Mouse (Mus musculus): ENCODE measurements around the gene Fpr1. TPM values are rescaled to one million over a fixed set of nuclear protein-coding genes. Genes with fewer than 3 reads are reported as not detected.
"Not testable (repeated sequence)": the region's sequence is repeated elsewhere in the genome, so short reads cannot be mapped to it uniquely, and the experiment has no call there.

Fpr1 gene
- polyA plus RNA-seq, 1 experiment, result not detected

- Histone ChIP-seq H3K4me3 (ENCODE audit: insufficient read depth, low read length) (no peak within 1 kb of the TSS), H3K4me1 (ENCODE audit: control insufficient read depth, insufficient read depth, low read length) (no peaks in the 10 kb centered on the region), H3K27ac (ENCODE audit: insufficient read depth, low read length) (no peak within 1 kb of the TSS)
- no peak for TF ChIP-seq POLR2A (IDR thresholded peaks at IDR 0.05; ENCODE audit: extremely low read depth, insufficient read depth, low read length)
- TF ChIP-seq CTCF (IDR thresholded peaks at IDR 0.05; ENCODE audit: extremely low read depth, insufficient read depth, low read length), result no peak
Measured at GRCm38 (mm10) chr17:17855064-17855838, 28.5 kb downstream of the Fpr1 start, which contains the start of gene Has1. Has1 (minus strand) TSS chr17:17855205.

DNA sequence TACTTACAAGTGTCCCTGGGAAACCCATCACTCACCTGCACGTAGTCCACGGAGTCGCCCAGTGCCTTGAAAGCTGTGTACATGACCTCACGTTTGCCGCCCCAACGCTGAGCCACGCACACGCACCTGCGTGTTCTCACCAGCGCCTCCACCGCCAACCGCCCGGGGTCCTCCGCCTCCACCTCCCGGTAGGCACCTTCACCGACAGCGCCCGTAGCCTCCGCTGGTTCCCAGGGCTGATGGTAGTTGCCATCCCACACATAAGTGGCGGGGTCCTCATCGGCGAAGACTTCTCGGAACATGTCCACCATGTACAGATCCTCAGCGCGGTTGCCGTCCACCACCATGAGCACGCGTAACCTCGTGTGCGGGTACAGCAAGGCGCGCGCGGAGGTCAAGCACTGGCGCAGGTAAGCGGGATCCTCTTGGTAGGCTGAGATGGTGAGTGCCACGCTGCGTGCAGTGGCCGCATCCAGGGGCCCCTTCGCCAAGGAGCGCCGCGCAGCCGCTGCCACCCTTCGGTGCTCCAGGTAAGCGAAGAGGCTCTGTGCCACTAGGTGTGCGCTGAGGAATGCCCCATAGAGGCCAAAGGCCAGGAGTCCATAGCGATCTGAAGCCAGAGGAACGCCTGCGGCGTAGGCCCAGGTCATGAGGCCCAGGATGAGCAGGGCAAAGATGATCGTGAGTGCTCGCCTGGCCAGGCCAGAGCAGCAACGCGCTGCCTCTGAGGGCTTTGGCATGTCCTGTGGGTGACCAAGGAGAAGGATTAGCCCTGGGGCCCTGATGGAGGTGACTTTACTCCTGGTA, 33.6 kb downstream of the Fpr1 start:
- peak overlapping the region; percentile 80 for H3K4me3 ChIP-seq (ENCODE audit: insufficient read depth, low read length)
- no peak for TF ChIP-seq POLR2A (IDR thresholded peaks at IDR 0.05; ENCODE audit: extremely low read depth, insufficient read depth, low read length)
- H3K27ac ChIP-seq (ENCODE audit: insufficient read depth, low read length), result no peak overlapping the region; the same call in 1 of the 2 replicates

GRCm38 (mm10) chr17:17848988-17849387, 34.8 kb downstream of the Fpr1 start:
- H3K4me3 ChIP-seq (ENCODE audit: insufficient read depth, low read length), result no peak overlapping the region
- no peaks in the 10 kb centered on the region for H3K4me1 ChIP-seq (ENCODE audit: control insufficient read depth, insufficient read depth, low read length)
- TF ChIP-seq CTCF (IDR thresholded peaks at IDR 0.05; ENCODE audit: extremely low read depth, insufficient read depth, low read length) (no peak), POLR2A (IDR thresholded peaks at IDR 0.05; ENCODE audit: extremely low read depth, insufficient read depth, low read length) (no peak)
- H3K27ac ChIP-seq (ENCODE audit: insufficient read depth, low read length), result no peak overlapping the region

More for the DNA sequence above, 33.6 kb downstream of the Fpr1 start:
- no peaks in the 10 kb centered on the region for H3K4me1 ChIP-seq (ENCODE audit: control insufficient read depth, insufficient read depth, low read length)

- Histone ChIP-seq H3K4me1 (ENCODE audit: control insufficient read depth, insufficient read depth, low read length) (no peaks in the 10 kb centered on the region), H3K27ac (ENCODE audit: insufficient read depth, low read length) (no peak overlapping the region), H3K4me3 (ENCODE audit: insufficient read depth, low read length) (no peak overlapping the region)
- TF ChIP-seq POLR2A (IDR thresholded peaks at IDR 0.05; ENCODE audit: extremely low read depth, insufficient read depth, low read length) (no peak), CTCF (IDR thresholded peaks at IDR 0.05; ENCODE audit: extremely low read depth, insufficient read depth, low read length) (no peak)
Measured at GRCm38 (mm10) chr17:17845187-17846027, 38.3 kb downstream of the Fpr1 start.

GRCm38 (mm10) chr17:17844606-17845005, 39.1 kb downstream of the Fpr1 start:
- not testable (repeated sequence) for H3K4me1 ChIP-seq (ENCODE audit: control insufficient read depth, insufficient read depth, low read length); H3K27ac ChIP-seq (ENCODE audit: insufficient read depth, low read length); H3K4me3 ChIP-seq (ENCODE audit: insufficient read depth, low read length)

DNA sequence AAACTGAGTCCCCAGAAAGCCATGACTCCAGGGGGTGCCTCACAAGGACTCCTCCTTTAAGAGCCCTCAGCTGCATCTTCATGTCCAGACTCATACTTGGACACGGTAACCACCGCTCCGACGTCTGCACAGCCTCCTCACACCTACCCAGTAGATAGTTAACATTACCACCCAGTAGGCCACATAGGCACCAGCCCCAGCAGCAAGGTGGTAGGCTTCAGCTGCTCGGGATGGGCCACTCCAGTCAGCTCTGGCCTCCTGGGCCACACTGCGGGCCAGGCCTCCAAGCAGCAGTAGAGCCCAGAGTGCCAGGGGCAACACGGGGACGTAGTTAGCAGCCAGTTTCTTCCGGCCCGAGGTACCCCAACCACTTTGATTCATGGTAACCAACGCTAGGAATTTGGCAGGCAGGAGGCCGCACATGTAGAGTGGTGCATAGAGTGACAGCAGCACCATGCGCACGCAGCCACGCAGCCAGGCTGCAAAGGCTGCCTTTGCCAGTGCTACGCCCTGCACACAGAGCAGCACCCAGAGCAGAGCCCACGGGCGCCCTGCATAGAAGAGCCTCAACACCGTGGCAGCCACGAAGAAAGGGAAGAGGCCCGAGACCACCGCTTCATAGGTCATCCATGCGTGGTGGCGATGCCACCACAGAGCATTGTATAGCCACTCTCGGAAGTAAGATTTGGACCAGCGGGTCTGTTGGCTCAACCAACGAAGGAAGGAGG, 40.0 kb downstream of the Fpr1 start:
- no peak for TF ChIP-seq CTCF (IDR thresholded peaks at IDR 0.05; ENCODE audit: extremely low read depth, insufficient read depth, low read length)
- H3K4me3 ChIP-seq (ENCODE audit: insufficient read depth, low read length), result no peak overlapping the region
- no peak overlapping the region for H3K27ac ChIP-seq (ENCODE audit: insufficient read depth, low read length)
- H3K4me1 ChIP-seq (ENCODE audit: control insufficient read depth, insufficient read depth, low read length), result no peaks in the 10 kb centered on the region

GRCm38 (mm10) chr17:17840796-17841195, 42.9 kb downstream of the Fpr1 start:
- TF ChIP-seq CTCF (IDR thresholded peaks at IDR 0.05; ENCODE audit: extremely low read depth, insufficient read depth, low read length) (no peak), POLR2A (IDR thresholded peaks at IDR 0.05; ENCODE audit: extremely low read depth, insufficient read depth, low read length) (no peak)
- Histone ChIP-seq H3K4me1 (ENCODE audit: control insufficient read depth, insufficient read depth, low read length) (no peaks in the 10 kb centered on the region), H3K4me3 (ENCODE audit: insufficient read depth, low read length) (no peak overlapping the region), H3K27ac (ENCODE audit: insufficient read depth, low read length) (no peak overlapping the region)

- H3K27ac ChIP-seq (ENCODE audit: insufficient read depth, low read length), result no peak overlapping the region
- TF ChIP-seq CTCF (IDR thresholded peaks at IDR 0.05; ENCODE audit: extremely low read depth, insufficient read depth, low read length) (no peak), POLR2A (IDR thresholded peaks at IDR 0.05; ENCODE audit: extremely low read depth, insufficient read depth, low read length) (no peak)
- no peak overlapping the region for H3K4me3 ChIP-seq (ENCODE audit: insufficient read depth, low read length)
- no peaks in the 10 kb centered on the region; the same call in 1 of the 2 replicates for H3K4me1 ChIP-seq (ENCODE audit: control insufficient read depth, insufficient read depth, low read length)
Measured at GRCm38 (mm10) chr17:17839276-17839675, 44.5 kb downstream of the Fpr1 start.
